Mouse (Mus musculus) ES-E14 (cell line): ENCODE measurements around the gene Lrrc28.

Source experiments
- MAFK ChIP-seq: IDR thresholded peaks from 2 replicates; pipeline ENCODE4 v1.6.1; 2014; ENCODE audit warnings: mild to moderate bottlenecking, low read depth, low read length, inconsistent platforms; ENCODE audit not compliant: insufficient read depth
- ZC3H11A ChIP-seq: IDR thresholded peaks from 2 replicates; pipeline ENCODE4 v1.6.1; 2012; ENCODE audit warnings: low read depth, mild to moderate bottlenecking, inconsistent platforms, low read length, borderline replicate concordance

GRCm38 (mm10) chr7:67691036-67691435 lies 46.0 kb upstream of the Lrrc28 start:
- TF ChIP-seq ZC3H11A (no peak), MAFK (no peak)
